Mouse (Mus musculus) v-Abl transformed pro-B cells (cell line): ENCODE results near the gene Kcnn1.

Experiments
- in situ Hi-C, 2 experiments: fragments of 400-800 bp; cut with MboI; formaldehyde crosslinking; loops; one replicate each; pipeline ENCODE4 v1.15.1; 2025; ENCODE audit not compliant: unreplicated experiment in 2 of 2

The Kcnn1 gene

GRCm38 (mm10) chr8:70849333-70849990 lies 13.6 kb downstream of the Kcnn1 start:
- in situ Hi-C loops = loop anchor here (10.0 kb wide), 1 partner anchor 235 kb away; the partner anchor contains the start of gene Lrrc25 (in 2 of the 2)

GRCm38 (mm10) chr8:70846371-70847154 lies 16.5 kb downstream of the Kcnn1 start:
- in situ Hi-C loops = loop anchor here (10.0 kb wide), 1 partner anchor 232 kb away; the partner anchor contains the start of gene Lrrc25 (in 2 of the 2)

GRCm38 (mm10) chr8:70845108-70845507 lies 17.9 kb downstream of the Kcnn1 start:
- in situ Hi-C loops = loop anchor here (10.0 kb wide), 1 partner anchor 230 kb away; the partner anchor contains the start of gene Lrrc25 (in 2 of the 2)

- in situ Hi-C loops = loop anchor here (5.0 to 10.0 kb wide), 4 partner anchors 77 to 230 kb away; partner anchors contain the start of genes Lrrc25 (in 2 of the 2) and Gm3336 (in 1 of the 2)
Measured at GRCm38 (mm10) chr8:70844523-70844922, 18.5 kb downstream of the Kcnn1 start.

GRCm38 (mm10) chr8:70843941-70844340 lies 19.1 kb downstream of the Kcnn1 start:
- in situ Hi-C loops = loop anchor here (5.0 to 10.0 kb wide), 4 partner anchors 77 to 229 kb away; partner anchors contain the start of genes Lrrc25 (in 2 of the 2) and Gm3336 (in 1 of the 2)

GRCm38 (mm10) chr8:70843214-70843773 lies 19.8 kb downstream of the Kcnn1 start:
- in situ Hi-C loops = loop anchor here (5.0 to 10.0 kb wide), 4 partner anchors 76 to 228 kb away; partner anchors contain the start of genes Lrrc25 (in 2 of the 2) and Gm3336 (in 1 of the 2)

GRCm38 (mm10) chr8:70842484-70842883 lies 20.6 kb downstream of the Kcnn1 start:
- in situ Hi-C loops = loop anchor here (5.0 to 10.0 kb wide), 4 partner anchors 75 to 228 kb away; partner anchors contain the start of genes Lrrc25 (in 2 of the 2) and Gm3336 (in 1 of the 2)

- in situ Hi-C loops = loop anchor here (5.0 to 10.0 kb wide), 4 partner anchors 74 to 227 kb away; partner anchors contain the start of genes Lrrc25 (in 2 of the 2) and Gm3336 (in 1 of the 2)
Measured at GRCm38 (mm10) chr8:70841147-70842072, 21.6 kb downstream of the Kcnn1 start.

- in situ Hi-C loops = loop anchor here (5.0 to 10.0 kb wide), 4 partner anchors 73 to 226 kb away; partner anchors contain the start of genes Lrrc25 (in 2 of the 2) and Gm3336 (in 1 of the 2)
Measured at GRCm38 (mm10) chr8:70840590-70840989, 22.5 kb downstream of the Kcnn1 start.

- in situ Hi-C loops = loop anchor here (5.0 to 10.0 kb wide), 5 partner anchors 37 to 225 kb away; partner anchors contain the start of genes Lrrc25 (in 2 of the 2) and Gm3336 (in 1 of the 2)
Measured at GRCm38 (mm10) chr8:70839408-70840351, 23.4 kb downstream of the Kcnn1 start, which contains the start of gene Arrdc2. TSS of gene Arrdc2 (minus strand) at chr8:70839720.

- in situ Hi-C loops = loop anchor here (5.0 kb wide), 1 partner anchor 37 kb away; no protein-coding TSS in a partner anchor
Measured at GRCm38 (mm10) chr8:70838654-70839407, 24.2 kb downstream of the Kcnn1 start.

GRCm38 (mm10) chr8:70836666-70837065 lies 26.4 kb downstream of the Kcnn1 start:
- in situ Hi-C loops = loop anchor here (5.0 kb wide), 1 partner anchor 34 kb away; no protein-coding TSS in a partner anchor

- in situ Hi-C loops = no loop called here
Measured at GRCm38 (mm10) chr8:70834071-70834470, 29.0 kb downstream of the Kcnn1 start.

GRCm38 (mm10) chr8:70833520-70833919 lies 29.5 kb downstream of the Kcnn1 start:
- in situ Hi-C loops = no loop called here

- in situ Hi-C loops = no loop called here
Measured at GRCm38 (mm10) chr8:70833018-70833482, 30.0 kb downstream of the Kcnn1 start.

GRCm38 (mm10) chr8:70832371-70832770 lies 30.7 kb downstream of the Kcnn1 start:
- in situ Hi-C loops = no loop called here

GRCm38 (mm10) chr8:70831517-70831916 lies 31.5 kb downstream of the Kcnn1 start:
- in situ Hi-C loops = no loop called here
